Mouse (Mus musculus) adrenal gland, adult 8-10 months (tissue): ENCODE results near the gene Nup210l. TPM values are rescaled to one million over a fixed set of nuclear protein-coding genes. Genes with fewer than 3 reads are reported as not detected.

Experiments used
- DNase-seq: peaks from one replicate; pipeline ENCODE4 v3.0.0; 2022
- total RNA-seq, 4 experiments: library from RNA; stranded (reverse); gene quantifications; 2 replicates each; pipeline ENCODE4 v1.2.4; 2022

Nup210l gene
- total RNA-seq, 4 experiments from 2014 or later, result 0.35 to 1.1 (median 0.54) TPM

- no peak for DNase-seq
Measured at GRCm38 (mm10) chr3:90179566-90179965, 75.6 kb downstream of the Nup210l start.

- DNase-seq, result no peak
Measured at GRCm38 (mm10) chr3:90183581-90183980, 79.6 kb downstream of the Nup210l start.

- DNase-seq, result no peak
Measured at GRCm38 (mm10) chr3:90190859-90191510, 87.1 kb downstream of the Nup210l start.

GRCm38 (mm10) chr3:90194759-90195158, 90.8 kb downstream of the Nup210l start:
- no peak for DNase-seq

GRCm38 (mm10) chr3:90195644-90196043, 91.7 kb downstream of the Nup210l start:
- no peak for DNase-seq

GRCm38 (mm10) chr3:90197548-90197947, 93.6 kb downstream of the Nup210l start:
- no peak for DNase-seq

GRCm38 (mm10) chr3:90202884-90203283, 99.0 kb downstream of the Nup210l start:
- no peak for DNase-seq

GRCm38 (mm10) chr3:90203619-90204018, 99.7 kb downstream of the Nup210l start:
- no peak for DNase-seq

GRCm38 (mm10) chr3:90204582-90204981, 100.7 kb downstream of the Nup210l start:
- no peak for DNase-seq

- no peak for DNase-seq
Measured at GRCm38 (mm10) chr3:90208662-90209061, 104.7 kb downstream of the Nup210l start.

- DNase-seq, result no peak
Measured at GRCm38 (mm10) chr3:90209908-90210566, 106.1 kb downstream of the Nup210l start.

- DNase-seq, result no peak
Measured at GRCm38 (mm10) chr3:90211475-90212398, 107.8 kb downstream of the Nup210l start.

GRCm38 (mm10) chr3:90212723-90213122, 108.8 kb downstream of the Nup210l start:
- no peak for DNase-seq

- DNase-seq, result peak; percentile 89
Measured at GRCm38 (mm10) chr3:90213377-90213866, 109.5 kb downstream of the Nup210l start, which contains the start of the genes Rps27 and Rab13. Gene Rps27, minus strand, starts transcription at chr3:90213651. Gene Rab13, plus strand, starts transcription at chr3:90213695.

GRCm38 (mm10) chr3:90213956-90214684, 110.2 kb downstream of the Nup210l start:
- DNase-seq, result no peak

GRCm38 (mm10) chr3:90215825-90216380, 112.0 kb downstream of the Nup210l start:
- DNase-seq, result no peak

- peak; percentile 42 for DNase-seq
Measured at GRCm38 (mm10) chr3:90220088-90220487, 116.2 kb downstream of the Nup210l start.

- peak; percentile 81 for DNase-seq
Measured at GRCm38 (mm10) chr3:90220531-90220951, 116.6 kb downstream of the Nup210l start.

- no peak for DNase-seq
Measured at GRCm38 (mm10) chr3:90221123-90221522, 117.2 kb downstream of the Nup210l start.

- no peak for DNase-seq
Measured at GRCm38 (mm10) chr3:90222455-90222854, 118.5 kb downstream of the Nup210l start.

GRCm38 (mm10) chr3:90222941-90223340, 119.0 kb downstream of the Nup210l start:
- DNase-seq, result no peak

GRCm38 (mm10) chr3:90224331-90224730, 120.4 kb downstream of the Nup210l start:
- no peak for DNase-seq
